Mouse (Mus musculus): ENCODE results near the gene Tmprss6. TPM values are rescaled to one million over a fixed set of nuclear protein-coding genes. Genes with fewer than 3 reads are reported as not detected.
A peak's percentile ranks its signal among the peaks of the same experiment; 100 is the strongest.

Tmprss6 gene
- polyA plus RNA-seq, 1 experiment from 2014 or later, result 0.71 TPM

DNA sequence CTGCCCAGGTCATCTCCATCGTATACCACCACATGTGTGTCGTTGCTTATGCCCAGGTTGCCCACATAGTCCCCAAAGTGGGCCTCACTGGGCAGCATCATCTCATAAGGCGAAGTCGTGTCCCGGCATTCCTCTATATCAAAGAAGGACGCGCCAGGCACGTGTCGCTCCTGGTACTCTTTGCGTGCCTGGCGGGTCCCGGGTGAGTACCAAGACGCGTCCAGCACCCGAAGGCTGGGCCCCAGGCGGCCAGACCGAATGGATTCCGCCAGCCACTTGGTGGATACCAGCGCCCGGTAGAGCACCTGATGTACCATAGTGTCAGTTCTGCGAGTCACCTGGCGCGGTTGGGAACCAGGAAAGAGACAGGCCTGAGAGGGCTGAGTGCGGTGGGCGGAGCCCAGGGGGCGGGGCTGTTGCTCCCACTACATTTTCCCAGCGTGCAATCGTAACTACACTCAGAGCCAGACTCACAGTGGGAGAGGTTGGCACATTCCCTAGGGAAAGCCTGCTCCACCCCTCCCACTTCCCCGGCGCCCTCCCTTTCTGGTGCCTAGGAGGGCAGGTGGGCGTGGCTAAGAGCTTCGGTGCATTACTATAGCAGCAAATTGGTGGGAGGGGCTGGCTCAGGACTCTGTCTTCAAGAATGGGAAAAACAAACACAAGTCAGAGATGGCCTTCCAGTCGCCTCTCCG lies 62.8 kb downstream of the Tmprss6 start, which contains the start of gene Tst:
Tst (minus strand) TSS at position 391 of the 695 bp plus-strand sequence.
- Histone ChIP-seq H3K4me3 (peak within 1 kb of the TSS; percentile 57), H3K4me2 (replicated peaks) (peak within 1 kb of the TSS; percentile 84)
- 2% methylated on average over 34 of the region's 34 CpGs for whole genome bisulfite sequencing

DNA sequence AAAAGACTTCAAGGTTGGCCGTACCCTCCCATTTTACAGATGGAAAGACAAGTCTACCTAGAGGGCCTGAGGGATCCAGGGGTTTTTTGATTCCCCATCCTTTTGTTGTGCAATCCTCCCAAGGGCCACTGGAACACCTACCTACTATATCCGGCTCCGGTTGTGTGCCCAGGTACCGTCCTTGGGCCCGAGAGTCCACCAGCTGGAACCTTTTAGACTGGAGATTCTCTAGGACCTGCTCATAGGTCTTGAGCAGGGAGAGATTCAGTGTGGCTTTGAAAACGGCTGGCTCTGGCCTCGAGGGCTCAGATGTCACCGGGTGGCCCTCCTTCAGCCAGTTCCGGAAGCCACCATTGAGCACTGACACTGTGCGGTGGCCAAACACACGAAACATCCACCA lies 63.3 kb downstream of the Tmprss6 start:
- 51% methylated on average over 11 of the region's 11 CpGs for WGBS
- H3K27ac ChIP-seq, result no peak overlapping the region
- H3K4me2 ChIP-seq (replicated peaks), result peak overlapping the region; percentile 84
- H3K36me3 ChIP-seq, result no peaks in the 10 kb centered on the region
- peak overlapping the region; percentile 57 for H3K4me3 ChIP-seq
- H3K27me3 ChIP-seq (replicated peaks), result peaks cover 22% of the 10 kb centered on the region
- H3K9me3 ChIP-seq, result no peaks in the 10 kb centered on the region
- no peak for ATAC-seq (ENCODE audit: low FRiP score, low read depth)
- H3K4me1 ChIP-seq, result peaks cover 29% of the 10 kb centered on the region
- H3K9ac ChIP-seq, result peak overlapping the region; percentile 56; the same call in 1 of the 2 replicates

More for the DNA sequence above, 62.8 kb downstream of the Tmprss6 start, which contains the start of gene Tst:
- peak; percentile 62 for ATAC-seq (ENCODE audit: low FRiP score, low read depth)
- Histone ChIP-seq H3K9ac (peak within 1 kb of the TSS; percentile 56), H3K9me3 (no peaks in the 10 kb centered on the region), H3K27me3 (replicated peaks) (peaks cover 28% of the 10 kb centered on the region), H3K36me3 (no peaks in the 10 kb centered on the region), H3K4me1 (peaks cover 34% of the 10 kb centered on the region), H3K27ac (peak within 1 kb of the TSS; percentile 71)

DNA sequence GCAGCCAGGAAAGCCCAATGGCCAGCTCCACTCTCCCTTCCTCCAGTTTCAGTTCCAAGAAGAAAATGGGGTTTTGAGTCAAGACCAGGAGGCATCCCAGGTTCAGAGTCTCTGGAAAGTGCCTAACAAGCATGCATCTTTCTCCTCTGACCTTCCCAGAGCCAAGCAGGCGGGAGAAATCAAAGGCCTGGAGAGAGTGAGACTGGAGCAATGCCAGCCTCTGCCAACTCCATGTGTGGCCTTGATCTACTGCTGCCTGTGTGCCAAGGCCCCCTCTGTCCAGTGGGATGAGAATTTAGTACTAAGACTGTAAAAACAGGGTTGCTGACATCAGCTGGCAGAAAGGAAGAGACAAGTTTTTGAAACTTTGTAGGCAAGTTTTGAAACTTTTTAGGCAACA lies 64.5 kb downstream of the Tmprss6 start:
- H3K9ac ChIP-seq, result no peak overlapping the region
- no peak overlapping the region for H3K4me2 ChIP-seq (replicated peaks)
- WGBS, result 52% methylated on average over 1 of the region's 1 CpGs
- H3K9me3 ChIP-seq, result no peaks in the 10 kb centered on the region
- H3K27ac ChIP-seq, result no peak overlapping the region
- no peaks in the 10 kb centered on the region for H3K36me3 ChIP-seq
- peaks cover 22% of the 10 kb centered on the region for H3K4me1 ChIP-seq
- no peak overlapping the region for H3K4me3 ChIP-seq
- ATAC-seq (ENCODE audit: low FRiP score, low read depth), result no peak
- H3K27me3 ChIP-seq (replicated peaks), result peaks cover 10% of the 10 kb centered on the region

DNA sequence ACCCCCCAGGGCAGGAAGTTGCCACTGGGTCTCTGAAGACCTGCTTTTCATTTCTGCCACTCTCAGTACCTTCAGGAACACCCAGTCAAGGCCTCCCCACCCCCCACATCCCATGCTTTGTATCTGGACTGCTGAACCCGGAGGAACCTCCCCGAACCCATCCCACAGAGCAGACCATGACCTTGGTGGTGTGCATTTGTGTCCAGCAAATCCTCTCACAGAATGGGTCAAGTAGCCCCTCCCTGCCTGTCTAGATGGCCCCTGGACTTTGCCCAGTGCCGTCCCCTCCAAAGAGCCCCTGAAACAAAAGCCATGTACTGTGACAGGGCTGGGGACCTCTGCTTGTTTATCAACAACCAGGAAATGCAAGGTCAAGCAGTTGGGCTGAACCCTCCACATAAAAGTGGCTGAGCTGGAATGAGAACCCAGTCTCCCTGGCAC lies 65.1 kb downstream of the Tmprss6 start:
- no peak overlapping the region for H3K4me2 ChIP-seq (replicated peaks)
- peaks cover 22% of the 10 kb centered on the region for H3K4me1 ChIP-seq
- ATAC-seq (ENCODE audit: low FRiP score, low read depth), result no peak
- no peak overlapping the region for H3K9ac ChIP-seq
- H3K9me3 ChIP-seq, result no peaks in the 10 kb centered on the region
- H3K36me3 ChIP-seq, result no peaks in the 10 kb centered on the region
- no peak overlapping the region for H3K27ac ChIP-seq
- H3K4me3 ChIP-seq, result no peak overlapping the region
- peaks cover 4% of the 10 kb centered on the region for H3K27me3 ChIP-seq (replicated peaks)
- WGBS, result 56% methylated on average over 3 of the region's 3 CpGs

DNA sequence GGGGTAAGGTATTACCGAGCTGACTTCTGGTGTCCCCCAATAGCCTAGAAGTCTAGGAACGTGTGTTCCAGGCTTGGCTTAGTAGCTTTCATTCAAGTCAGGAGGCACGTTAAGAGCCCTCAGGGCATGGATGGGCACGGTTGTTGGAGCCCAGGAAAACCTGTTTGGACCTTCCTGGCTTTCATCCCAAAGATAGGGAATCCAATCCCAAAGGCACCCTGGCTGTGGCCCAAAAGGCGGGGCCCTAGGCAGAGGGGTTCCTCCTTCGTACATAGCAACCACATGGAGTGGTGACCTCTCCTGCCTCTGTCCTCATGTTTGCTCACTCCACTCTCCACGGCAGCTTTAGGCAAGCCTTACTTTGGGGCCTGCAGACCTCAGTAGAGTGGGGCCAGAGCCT lies 66.0 kb downstream of the Tmprss6 start:
- ATAC-seq (ENCODE audit: low FRiP score, low read depth), result no peak
- Histone ChIP-seq H3K9me3 (no peaks in the 10 kb centered on the region), H3K9ac (no peak overlapping the region), H3K27ac (no peak overlapping the region), H3K4me3 (no peak overlapping the region), H3K4me2 (replicated peaks) (no peak overlapping the region), H3K36me3 (no peaks in the 10 kb centered on the region), H3K4me1 (peaks cover 17% of the 10 kb centered on the region), H3K27me3 (replicated peaks) (no peaks in the 10 kb centered on the region; the same call in 1 of the 2 replicates)
- WGBS, result 84% methylated on average over 7 of the region's 7 CpGs

DNA sequence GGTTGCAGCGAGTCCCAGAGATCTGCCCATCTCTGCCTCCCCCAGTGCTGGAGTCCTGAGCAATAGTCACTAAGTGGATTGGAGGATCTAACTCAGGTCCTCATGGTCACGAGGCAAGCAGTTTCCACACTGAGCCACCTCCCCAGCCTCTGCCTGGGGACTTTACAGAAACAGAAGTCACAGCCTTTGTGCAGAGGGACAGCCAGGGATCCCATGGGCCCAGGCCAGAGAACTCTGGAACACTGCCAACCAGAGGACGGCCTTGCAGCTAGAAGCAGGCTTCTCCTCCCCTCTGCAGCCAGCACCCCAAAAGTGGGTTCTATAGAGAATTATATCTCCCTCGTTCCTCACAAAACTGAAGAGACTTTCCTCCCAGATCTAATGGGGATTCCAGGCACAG lies 66.5 kb downstream of the Tmprss6 start:
- no peak for ATAC-seq (ENCODE audit: low FRiP score, low read depth)
- no peak overlapping the region for H3K9ac ChIP-seq
- WGBS, result 74% methylated on average over 4 of the region's 4 CpGs
- H3K4me3 ChIP-seq, result no peak overlapping the region
- H3K4me2 ChIP-seq (replicated peaks), result no peak overlapping the region
- H3K9me3 ChIP-seq, result no peaks in the 10 kb centered on the region
- H3K27ac ChIP-seq, result no peak overlapping the region
- no peaks in the 10 kb centered on the region for H3K36me3 ChIP-seq
- no peaks in the 10 kb centered on the region; the same call in 1 of the 2 replicates for H3K27me3 ChIP-seq (replicated peaks)
- H3K4me1 ChIP-seq, result peaks cover 12% of the 10 kb centered on the region

DNA sequence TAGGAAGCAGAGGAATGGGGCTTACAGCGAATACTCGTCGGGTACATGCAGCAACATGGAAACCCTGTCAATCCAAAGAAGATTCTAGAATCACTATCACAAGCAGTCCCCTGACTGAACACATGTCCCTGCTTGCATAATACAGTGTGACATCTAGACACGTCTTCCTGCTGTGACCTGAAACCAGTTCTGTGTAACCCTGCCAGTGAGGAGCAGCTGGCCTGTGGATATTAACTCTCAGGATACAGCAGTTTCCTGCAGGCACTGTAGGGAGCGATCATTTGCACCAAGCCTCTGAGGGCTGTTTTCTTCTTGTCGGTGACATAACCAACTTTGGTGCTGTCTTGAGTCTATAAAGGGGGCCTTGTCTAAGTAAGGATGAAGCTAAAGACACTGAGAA lies 67.1 kb downstream of the Tmprss6 start:
- 76% methylated on average over 6 of the region's 6 CpGs for WGBS
- Histone ChIP-seq H3K27me3 (replicated peaks) (no peaks in the 10 kb centered on the region; the same call in 1 of the 2 replicates), H3K4me3 (no peak overlapping the region), H3K4me2 (replicated peaks) (no peak overlapping the region), H3K27ac (no peak overlapping the region), H3K4me1 (peaks cover 10% of the 10 kb centered on the region), H3K9ac (no peak overlapping the region), H3K9me3 (no peaks in the 10 kb centered on the region), H3K36me3 (no peaks in the 10 kb centered on the region)
- no peak for ATAC-seq (ENCODE audit: low FRiP score, low read depth)

DNA sequence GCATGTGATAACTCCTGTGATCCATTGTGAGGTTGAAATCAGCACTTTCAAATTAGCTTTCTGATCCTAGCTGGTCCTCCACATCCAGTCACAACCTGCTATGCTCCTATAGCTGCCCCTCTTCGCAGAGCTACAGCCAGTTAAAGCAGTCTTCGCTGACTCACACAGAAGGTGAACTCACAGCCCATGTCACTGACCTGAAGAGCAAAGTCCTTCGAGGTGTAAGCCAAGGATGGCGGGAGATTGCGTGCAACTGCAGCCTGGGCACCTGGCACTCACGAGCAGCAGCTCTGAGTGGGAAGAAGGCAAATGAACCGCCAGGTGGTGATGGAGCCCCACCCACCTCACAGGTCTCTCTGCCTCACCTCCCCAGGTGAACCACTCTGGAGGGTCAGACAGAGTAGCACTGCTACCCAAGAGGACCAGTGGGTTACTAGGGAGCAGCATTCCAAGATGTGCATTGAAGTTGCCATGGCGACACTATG lies 72.9 kb downstream of the Tmprss6 start, which contains the start of gene Tex33:
Tex33 (minus strand) TSS at position 435 of the 485 bp plus-strand sequence.
- Histone ChIP-seq H3K27ac (no peak within 1 kb of the TSS), H3K36me3 (no peaks in the 10 kb centered on the region)
- WGBS, result 84% methylated on average over 8 of the region's 8 CpGs

DNA sequence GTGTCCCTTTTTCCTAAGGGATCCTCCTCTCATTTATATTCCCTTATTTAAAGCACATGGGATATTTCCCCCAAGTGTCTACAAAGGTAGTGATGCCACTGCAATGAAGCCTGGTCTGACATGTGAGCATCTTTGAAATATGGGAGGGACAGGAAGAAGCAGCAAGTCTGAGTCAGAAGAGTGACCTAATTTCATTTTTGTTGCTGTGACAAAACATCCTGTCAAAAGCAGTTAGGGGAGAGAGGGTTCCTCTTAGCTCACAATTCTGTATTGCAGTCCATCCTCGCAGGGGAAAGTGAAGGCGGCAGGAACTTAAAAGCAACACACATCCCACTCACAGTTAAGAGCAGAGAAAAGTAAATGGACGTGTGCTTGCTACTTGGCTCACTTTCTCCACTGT lies 77.6 kb downstream of the Tmprss6 start:
- no peak for ATAC-seq (ENCODE audit: low FRiP score, low read depth)
- Histone ChIP-seq H3K27me3 (replicated peaks) (no peaks in the 10 kb centered on the region), H3K9ac (no peak overlapping the region), H3K36me3 (no peaks in the 10 kb centered on the region), H3K27ac (no peak overlapping the region), H3K9me3 (no peaks in the 10 kb centered on the region), H3K4me3 (no peak overlapping the region), H3K4me1 (no peaks in the 10 kb centered on the region), H3K4me2 (replicated peaks) (no peak overlapping the region)
- WGBS, result 76% methylated on average over 3 of the region's 3 CpGs

More for the DNA sequence above, 72.9 kb downstream of the Tmprss6 start, which contains the start of gene Tex33:
- Histone ChIP-seq H3K4me3 (no peak within 1 kb of the TSS), H3K4me1 (no peaks in the 10 kb centered on the region), H3K9ac (no peak within 1 kb of the TSS), H3K9me3 (no peaks in the 10 kb centered on the region), H3K4me2 (replicated peaks) (no peak within 1 kb of the TSS), H3K27me3 (replicated peaks) (no peaks in the 10 kb centered on the region)
- ATAC-seq (ENCODE audit: low FRiP score, low read depth), result no peak

Other genes starting within 250 kb of the Tmprss6 start
- 3.4 and 4.6 TPM in 2 replicates for gene Ncf4, start 223.8 kb downstream of the Tmprss6 start, polyA plus RNA-seq (2016; fragmentation: Nextera tagmentation; extraction: Ambion mirVana)
- gene Csf2rb2, start 162.9 kb downstream of the Tmprss6 start, polyA plus RNA-seq (2016; fragmentation: Nextera tagmentation; extraction: Ambion mirVana), result 0.10 and 0.22 TPM in 2 replicates
- 1.2 TPM in 2 replicates for gene Csf2rb, start 142.9 kb downstream of the Tmprss6 start, polyA plus RNA-seq (2016; fragmentation: Nextera tagmentation; extraction: Ambion mirVana)
- gene Tex33, start 72.7 kb downstream of the Tmprss6 start, polyA plus RNA-seq (2016; fragmentation: Nextera tagmentation; extraction: Ambion mirVana), result not detected in 2 replicates
- gene Tst, start 62.7 kb downstream of the Tmprss6 start, polyA plus RNA-seq (2016; fragmentation: Nextera tagmentation; extraction: Ambion mirVana), result 7.6 and 9.2 TPM in 2 replicates
- 2.1 and 2.8 TPM in 2 replicates for gene Mpst, start 62.2 kb downstream of the Tmprss6 start, polyA plus RNA-seq (2016; fragmentation: Nextera tagmentation; extraction: Ambion mirVana)
- 88.1 and 91.9 TPM in 2 replicates for gene Kctd17, start 40.1 kb downstream of the Tmprss6 start, polyA plus RNA-seq (2016; fragmentation: Nextera tagmentation; extraction: Ambion mirVana)
- gene Il2rb, start 26.6 kb upstream of the Tmprss6 start, polyA plus RNA-seq (2016; fragmentation: Nextera tagmentation; extraction: Ambion mirVana), result not detected in 2 replicates
- 7.1 and 8.7 TPM in 2 replicates for gene C1qtnf6, start 62.8 kb upstream of the Tmprss6 start, polyA plus RNA-seq (2016; fragmentation: Nextera tagmentation; extraction: Ambion mirVana)
- 0.18 and 0.24 TPM in 2 replicates for gene Sstr3, start 76.1 kb upstream of the Tmprss6 start, polyA plus RNA-seq (2016; fragmentation: Nextera tagmentation; extraction: Ambion mirVana)
- 7.7 and 9.0 TPM in 2 replicates for gene Rac2, start 104.1 kb upstream of the Tmprss6 start, polyA plus RNA-seq (2016; fragmentation: Nextera tagmentation; extraction: Ambion mirVana)
- gene Cyth4, start 128.4 kb upstream of the Tmprss6 start, polyA plus RNA-seq (2016; fragmentation: Nextera tagmentation; extraction: Ambion mirVana), result 6.4 and 6.6 TPM in 2 replicates